Mouse (Mus musculus): ENCODE results near the gene Fgg.

- no peak for TF ChIP-seq POLR2A (IDR thresholded peaks at IDR 0.05; ENCODE audit: borderline replicate concordance, extremely low read depth, low read depth, low read length)
- no peak for TF ChIP-seq CTCF (IDR thresholded peaks at IDR 0.05; ENCODE audit: insufficient read depth, low read length)
Measured at GRCm38 (mm10) chr3:83053126-83053525, 45.6 kb downstream of the Fgg start.

All from lung, adult 2 months (tissue).